Comparison of ENCODE assay signal across 12 mouse cellular contexts in genomic region chr1:75448052-75448431, GRCm38 (mm10). TPM values are rescaled to one million over a fixed set of nuclear protein-coding genes. Genes with fewer than 3 reads are reported as not detected.
DNase-seq lines count a peak whose midpoint lies in the region; ATAC-seq and TF ChIP-seq lines count a peak whose summit lies in the region.
"Had no signal": no experiment of that assay in that cellular context is flagged by ENCODE, and none has a peak within 500 bp of the region (broad histone marks: within the 10 kb centered on the region; RNA-seq: fewer than 3 reads in every experiment).

No protein-coding gene starts in this region.

- no peaks in the 10 kb centered on the region for H3K9me3 ChIP-seq in heart, embryonic 13.5 days
- no peaks in the 10 kb centered on the region for H3K9me3 ChIP-seq in G1E (replicated peaks)
- no peaks in the 10 kb centered on the region for H3K9me3 ChIP-seq in hindbrain, embryonic 10.5 days
- no peaks in the 10 kb centered on the region for H3K9me3 ChIP-seq in midbrain, embryonic 10.5 days (replicated peaks)

- no peak for TF ChIP-seq CTCF in G1E (IDR thresholded peaks at IDR 0.05; ENCODE audit: low read depth, low read length)

- H3K4me1 ChIP-seq in heart, embryonic 13.5 days, result peaks cover 76% of the 10 kb centered on the region
- peaks cover 99% of the 10 kb centered on the region for H3K4me1 ChIP-seq in G1E (ENCODE audit: insufficient read depth, low read depth, low read length)
- peaks cover 100% of the 10 kb centered on the region for H3K4me1 ChIP-seq in hindbrain, embryonic 10.5 days (replicated peaks)
- peaks cover 99% of the 10 kb centered on the region for H3K4me1 ChIP-seq in midbrain, embryonic 10.5 days

- WGBS in heart, embryonic 13.5 days, result 7% methylated on average over 7 of the region's 7 CpGs
- WGBS in hindbrain, embryonic 10.5 days, result 2% methylated on average over 7 of the region's 7 CpGs
- WGBS in midbrain, embryonic 10.5 days, result 3% methylated on average over 7 of the region's 7 CpGs

- 0 out of 2 replicates have a peak, but pooled peaks cover under 1% of the 10 kb centered on the region for H3K36me3 ChIP-seq in heart, embryonic 13.5 days
- H3K36me3 ChIP-seq in G1E (replicated peaks), result peaks cover 13% of the 10 kb centered on the region
- 0 out of 2 replicates have a peak, but pooled peaks cover 2% of the 10 kb centered on the region for H3K36me3 ChIP-seq in hindbrain, embryonic 10.5 days
- H3K36me3 ChIP-seq in midbrain, embryonic 10.5 days, result no peaks in the 10 kb centered on the region

- no peak overlapping the region for H3K4me3 ChIP-seq in heart, embryonic 13.5 days
- peak overlapping the region; percentile 69; the same call in 1 of the 2 replicates for H3K4me3 ChIP-seq in G1E (ENCODE audit: low read depth, low read length)
- H3K4me3 ChIP-seq in hindbrain, embryonic 10.5 days, result peak overlapping the region; percentile 37
- H3K4me3 ChIP-seq in midbrain, embryonic 10.5 days, result peak overlapping the region; percentile 54

- H3K9ac ChIP-seq in heart, embryonic 13.5 days, result peak overlapping the region; percentile 72; the same call in 1 of the 2 replicates

- peaks cover 95% of the 10 kb centered on the region for H3K27me3 ChIP-seq in heart, embryonic 13.5 days (replicated peaks)
- H3K27me3 ChIP-seq in G1E (ENCODE audit: insufficient read depth, low read length), result peaks cover 36% of the 10 kb centered on the region
- peaks cover 92% of the 10 kb centered on the region for H3K27me3 ChIP-seq in hindbrain, embryonic 10.5 days (ENCODE audit: insufficient read depth, poor library complexity, severe bottlenecking)
- H3K27me3 ChIP-seq in midbrain, embryonic 10.5 days (ENCODE audit: low read depth, poor library complexity, severe bottlenecking), result peaks cover 92% of the 10 kb centered on the region

- DNase-seq in heart, postnatal 14 days, result no peak
- DNase-seq in G1E (ENCODE audit: low spot score), result no peak
- peak; percentile 65 for DNase-seq in hindbrain, embryonic 10.5 days (ENCODE audit: low spot score)
- DNase-seq in midbrain, embryonic 10.5 days (ENCODE audit: low spot score), result peak; percentile 57
- DNase-seq in T-cell, adult 2 months (ENCODE audit: low spot score), result no peak
- DNase-seq in right cerebral cortex, adult 18-20 months, result no peak
- no peak for DNase-seq in gastrocnemius, adult 18-20 months (ENCODE audit: low spot score)
- DNase-seq: cerebellum, adult 11 months; kidney, postnatal 36 days; thymus, adult 18-20 months had no signal

- intact Hi-C loops in heart, postnatal 14 days (cut with DNase I), result no loop called here

- no peak for ATAC-seq in heart, embryonic 13.5 days (ENCODE audit: extremely low read depth, insufficient number of reproducible peaks, low FRiP score, low TSS enrichment)
- no peak for ATAC-seq in G1E (ENCODE audit: extremely low read depth, insufficient number of reproducible peaks, low FRiP score, poor library complexity, severe bottlenecking)

- no peak overlapping the region for H3K27ac ChIP-seq in heart, embryonic 13.5 days (replicated peaks)
- peak overlapping the region; percentile 84 for H3K27ac ChIP-seq in hindbrain, embryonic 10.5 days
- H3K27ac ChIP-seq in midbrain, embryonic 10.5 days (replicated peaks), result peak overlapping the region; percentile 91

- H3K4me2 ChIP-seq in heart, embryonic 13.5 days, result peak overlapping the region; percentile 72

RNA-seq across cellular contexts. Expression of gene Asic4, which starts 2.2 kb away (rescaled TPM):
- 0.28 and 0.31 TPM in 2 replicates for polyA plus RNA-seq in heart, embryonic 13.5 days (2015; fragmentation: Nextera tagmentation; extraction: Ambion mirVana)
- not detected for total RNA-seq in heart, postnatal 14 days (2021)
- 1.1 and 2.9 TPM in 2 replicates for total RNA-seq in G1E (2014; fragmentation: Nextera tagmentation)
- total RNA-seq in G1E (2017), result 1.7 and 2.6 TPM in 2 replicates
- polyA plus RNA-seq in G1E (2012), result 8.7 and 8.8 TPM in 2 replicates
- polyA plus RNA-seq in hindbrain, embryonic 10.5 days (2016; fragmentation: Nextera tagmentation; extraction: Ambion mirVana), result 3.8 and 9.3 TPM in 2 replicates
- 6.1 and 17.7 TPM in 2 replicates for polyA plus RNA-seq in midbrain, embryonic 10.5 days (2016; fragmentation: Nextera tagmentation; extraction: Ambion mirVana)
- total RNA-seq in gastrocnemius, adult 18-20 months (2021), result not detected
- total RNA-seq: gastrocnemius, adult 8-10 months had no signal

RNA-seq across cellular contexts. Expression of gene Gmppa, which starts 12.3 kb away (rescaled TPM):
- 70.7 and 73.7 TPM in 2 replicates for polyA plus RNA-seq in heart, embryonic 13.5 days (2015; fragmentation: Nextera tagmentation; extraction: Ambion mirVana)
- 10 to 100 TPM; 32.3 to 32.5 TPM for total RNA-seq in heart, postnatal 14 days (2021)
- total RNA-seq in G1E (2014; fragmentation: Nextera tagmentation) (179 and 182 TPM in 2 replicates), G1E (2017) (178 and 183 TPM in 2 replicates)
- 328 and 349 TPM in 2 replicates for polyA plus RNA-seq in G1E (2012)
- polyA plus RNA-seq in hindbrain, embryonic 10.5 days (2016; fragmentation: Nextera tagmentation; extraction: Ambion mirVana), result 62.3 and 91.2 TPM in 2 replicates
- 70.2 and 73.1 TPM in 2 replicates for polyA plus RNA-seq in midbrain, embryonic 10.5 days (2016; fragmentation: Nextera tagmentation; extraction: Ambion mirVana)
- 10 to 100 TPM; 37.3 to 44.6 TPM for total RNA-seq in gastrocnemius, adult 18-20 months (2021)

RNA-seq across cellular contexts. Expression of gene Chpf, which starts 31.1 kb away (rescaled TPM):
- polyA plus RNA-seq in heart, embryonic 13.5 days (2015; fragmentation: Nextera tagmentation; extraction: Ambion mirVana), result 26.0 and 28.6 TPM in 2 replicates
- total RNA-seq in heart, postnatal 14 days (2021), result 10 to 100 TPM; 29.5 to 30.1 TPM
- total RNA-seq in G1E (2014; fragmentation: Nextera tagmentation) (19.9 and 23.6 TPM in 2 replicates), G1E (2017) (12.0 and 16.6 TPM in 2 replicates)
- 119 and 121 TPM in 2 replicates for polyA plus RNA-seq in G1E (2012)
- 25.1 and 29.8 TPM in 2 replicates for polyA plus RNA-seq in hindbrain, embryonic 10.5 days (2016; fragmentation: Nextera tagmentation; extraction: Ambion mirVana)
- polyA plus RNA-seq in midbrain, embryonic 10.5 days (2016; fragmentation: Nextera tagmentation; extraction: Ambion mirVana), result 24.4 and 25.2 TPM in 2 replicates
- total RNA-seq in gastrocnemius, adult 18-20 months (2021), result 1 to 10 TPM; 3.7 to 4.4 TPM

RNA-seq across cellular contexts. Expression of gene Tmem198, which starts 31.3 kb away (rescaled TPM):
- polyA plus RNA-seq in heart, embryonic 13.5 days (2015; fragmentation: Nextera tagmentation; extraction: Ambion mirVana), result 0.43 and 0.49 TPM in 2 replicates
- under 1 TPM; 0.26 to 0.88 TPM for total RNA-seq in heart, postnatal 14 days (2021)
- 0.30 TPM in 1 of 2 replicates, not detected in the other for total RNA-seq in G1E (2014; fragmentation: Nextera tagmentation)
- total RNA-seq in G1E (2017), result 0.76 and 1.1 TPM in 2 replicates
- polyA plus RNA-seq in G1E (2012), result 4.0 and 4.8 TPM in 2 replicates
- 8.6 and 20.4 TPM in 2 replicates for polyA plus RNA-seq in hindbrain, embryonic 10.5 days (2016; fragmentation: Nextera tagmentation; extraction: Ambion mirVana)
- polyA plus RNA-seq in midbrain, embryonic 10.5 days (2016; fragmentation: Nextera tagmentation; extraction: Ambion mirVana), result 9.9 and 17.4 TPM in 2 replicates
- total RNA-seq in gastrocnemius, adult 18-20 months (2021), result under 1 TPM in 1 of 2 experiments, not detected in 1; 0.36 TPM
- total RNA-seq: gastrocnemius, adult 8-10 months had no signal

RNA-seq across cellular contexts. Expression of gene Obsl1, which starts 58.2 kb away (rescaled TPM):
- 91.0 and 93.0 TPM in 2 replicates for polyA plus RNA-seq in heart, embryonic 13.5 days (2015; fragmentation: Nextera tagmentation; extraction: Ambion mirVana)
- total RNA-seq in heart, postnatal 14 days (2021), result 100 to 1,000 TPM; 166 to 172 TPM
- total RNA-seq in G1E (2014; fragmentation: Nextera tagmentation) (not detected in 2 replicates), G1E (2017) (0.05 and 0.17 TPM in 2 replicates)
- not detected in 2 replicates for polyA plus RNA-seq in G1E (2012)
- polyA plus RNA-seq in hindbrain, embryonic 10.5 days (2016; fragmentation: Nextera tagmentation; extraction: Ambion mirVana), result 37.9 and 44.2 TPM in 2 replicates
- polyA plus RNA-seq in midbrain, embryonic 10.5 days (2016; fragmentation: Nextera tagmentation; extraction: Ambion mirVana), result 35.2 and 35.7 TPM in 2 replicates
- 10 to 100 TPM; 25.0 to 30.0 TPM for total RNA-seq in gastrocnemius, adult 18-20 months (2021)

Comparison
In these comparisons a context has a peak if more than half of its experiments do, and no peak if none do; other contexts are left out.
1. DNase-seq: peak in hindbrain, embryonic 10.5 days (single experiment) and midbrain, embryonic 10.5 days (single experiment); none in heart, postnatal 14 days (0 of 2), G1E (single experiment), T-cell, adult 2 months (single experiment), right cerebral cortex, adult 18-20 months (single experiment) and gastrocnemius, adult 18-20 months (single experiment).